Mouse (Mus musculus) CH12.LX (cell line): ENCODE measurements around the gene Prr5l. TPM values are rescaled to one million over a fixed set of nuclear protein-coding genes. Genes with fewer than 3 reads are reported as not detected.
A peak's percentile ranks its signal among the peaks of the same experiment; 100 is the strongest.

Experiments
- DNase-seq: peaks from one replicate; pipeline ENCODE4 v3.0.0-alpha.2; 2013; ENCODE audit errors: extremely low read depth
- H3K27ac ChIP-seq: 2 replicates; pipeline ENCODE4 v1.5.1; 2012; ENCODE audit warnings: low read depth, mild to moderate bottlenecking, control low read depth, moderate library complexity; ENCODE audit not compliant: insufficient read depth
- H3K27me3 ChIP-seq: replicated peaks from 2 replicates; pipeline ENCODE3; 2012; ENCODE audit warnings: inconsistent platforms
- H3K36me3 ChIP-seq, 2 experiments: replicated peaks in 1 of 2; 2 replicates each; pipeline versions ENCODE3 to v1.6.1; 2012; ENCODE audit warnings: inconsistent platforms in 1 of 2, low read length in 1 of 2, mild to moderate bottlenecking in 1 of 2, mixed read lengths in 1 of 2, moderate library complexity in 1 of 2; ENCODE audit not compliant: control insufficient read depth in 1 of 2, insufficient read depth in 1 of 2
- H3K4me1 ChIP-seq, 2 experiments: 2 replicates each; pipeline ENCODE4 v1.6.1; 2012; ENCODE audit warnings: inconsistent platforms in 1 of 2, moderate library complexity in 1 of 2; ENCODE audit not compliant: insufficient read depth in 2 of 2, control insufficient read depth in 1 of 2
- H3K4me2 ChIP-seq: 2 replicates; pipeline ENCODE4 v1.6.1; 2012; ENCODE audit warnings: low read depth, mild to moderate bottlenecking, control low read depth; ENCODE audit not compliant: poor library complexity, insufficient read depth, severe bottlenecking
- H3K4me3 ChIP-seq, 3 experiments: fragments of 150-350 bp in 1 of 3; sonication (generic) in 1 of 3; replicated peaks in 1 of 3; 2 replicates each; pipeline versions ENCODE3 to v1.5.1; 2011 to 2012; ENCODE audit warnings: low read depth in 2 of 3, low read length in 2 of 3, mild to moderate bottlenecking in 2 of 3, moderate library complexity in 2 of 3, control low read depth in 1 of 3, improper control_type of control experiment in 1 of 3, inconsistent platforms in 1 of 3, mixed read lengths in 1 of 3; ENCODE audit not compliant: poor library complexity in 1 of 3
- H3K79me2 ChIP-seq: replicated peaks from 2 replicates; pipeline ENCODE4 v1.6.1; 2012; ENCODE audit warnings: mild to moderate bottlenecking, moderate library complexity; ENCODE audit not compliant: control insufficient read depth, poor library complexity, insufficient read depth, severe bottlenecking; ENCODE audit errors: extremely low read depth
- H3K9ac ChIP-seq: 2 replicates; pipeline ENCODE4 v1.6.1; 2012; ENCODE audit warnings: low read depth, mild to moderate bottlenecking, control low read depth, moderate library complexity; ENCODE audit not compliant: insufficient read depth
- H3K9me3 ChIP-seq: replicated peaks from 2 replicates; pipeline ENCODE3; 2012; ENCODE audit warnings: low read length, inconsistent platforms, mixed read lengths
- BHLHE40 ChIP-seq: IDR thresholded peaks from 2 replicates; pipeline ENCODE4 v1.6.1; 2011; ENCODE audit warnings: mild to moderate bottlenecking, low read depth, low read length, improper control_type of control experiment
- CHD2 ChIP-seq: IDR thresholded peaks from 2 replicates; pipeline ENCODE4 v1.6.1; 2011; ENCODE audit warnings: low read length, improper control_type of control experiment
- CTCF ChIP-seq, 2 experiments: IDR thresholded peaks in 1 of 2; conservative IDR thresholded peaks in 1 of 2; 2 replicates each; pipeline ENCODE4 v1.5.1; 2011 to 2012; ENCODE audit warnings: low read depth in 2 of 2, low read length in 2 of 2, improper control_type of control experiment in 1 of 2, inconsistent platforms in 1 of 2, mild to moderate bottlenecking in 1 of 2, moderate library complexity in 1 of 2
- GABPA ChIP-seq: IDR thresholded peaks from 2 replicates; pipeline ENCODE4 v1.6.1; 2012; ENCODE audit warnings: low read depth, low read length, improper control_type of control experiment, inconsistent platforms; ENCODE audit not compliant: insufficient replicate concordance
- HCFC1 ChIP-seq: IDR thresholded peaks from 2 replicates; pipeline ENCODE4 v1.6.1; 2012; ENCODE audit warnings: low read depth, mild to moderate bottlenecking, inconsistent platforms, low read length, improper control_type of control experiment
- JUN ChIP-seq: IDR thresholded peaks from 2 replicates; pipeline ENCODE4 v1.6.1; 2011; ENCODE audit warnings: low read depth, mild to moderate bottlenecking, low read length, improper control_type of control experiment, moderate library complexity; ENCODE audit not compliant: insufficient read depth
- JUND ChIP-seq: conservative IDR thresholded peaks from 2 replicates; pipeline ENCODE4 v1.6.1; 2011; ENCODE audit warnings: low read depth, low read length, improper control_type of control experiment
- MAFK ChIP-seq: IDR thresholded peaks from 2 replicates; pipeline ENCODE4 v1.6.1; 2011; ENCODE audit warnings: low read length, improper control_type of control experiment; ENCODE audit not compliant: insufficient replicate concordance
- MAZ ChIP-seq: IDR thresholded peaks from 2 replicates; pipeline ENCODE4 v1.6.1; 2012; ENCODE audit warnings: low read depth, mild to moderate bottlenecking, inconsistent platforms, low read length, improper control_type of control experiment, moderate library complexity
- MXI1 ChIP-seq: IDR thresholded peaks from 2 replicates; pipeline ENCODE4 v1.6.1; 2011; ENCODE audit warnings: mild to moderate bottlenecking, low read depth, low read length, improper control_type of control experiment
- MYC ChIP-seq: IDR thresholded peaks from 2 replicates; pipeline ENCODE4 v1.6.1; 2011; ENCODE audit warnings: low read depth, mild to moderate bottlenecking, improper control_type of control experiment, low read length
- NELFE ChIP-seq: IDR thresholded peaks from 2 replicates; pipeline ENCODE4 v1.6.1; 2011; ENCODE audit warnings: low read depth, low read length, improper control_type of control experiment
- NRF1 ChIP-seq: IDR thresholded peaks from 2 replicates; pipeline ENCODE4 v1.6.1; 2014; ENCODE audit warnings: low read depth, mild to moderate bottlenecking, inconsistent platforms, low read length, improper control_type of control experiment, moderate library complexity
- PAX5 ChIP-seq: IDR thresholded peaks from 2 replicates; pipeline ENCODE4 v1.6.1; 2012; ENCODE audit warnings: low read length, inconsistent platforms, mixed read lengths
- POLR2A ChIP-seq: IDR thresholded peaks from 2 replicates; pipeline ENCODE4 v1.6.1; 2011; ENCODE audit warnings: low read depth, mild to moderate bottlenecking, improper control_type of control experiment, low read length
- SIN3A ChIP-seq: IDR thresholded peaks from 2 replicates; pipeline ENCODE4 v1.6.1; 2012; ENCODE audit warnings: low read length, improper control_type of control experiment, inconsistent platforms
- TCF12 ChIP-seq: IDR thresholded peaks from 2 replicates; pipeline ENCODE4 v1.6.1; 2014; ENCODE audit warnings: low read depth, mild to moderate bottlenecking, inconsistent platforms, low read length, improper control_type of control experiment
- UBTF ChIP-seq: IDR thresholded peaks from 2 replicates; pipeline ENCODE4 v1.6.1; 2012; ENCODE audit warnings: low read depth, mild to moderate bottlenecking, inconsistent platforms, low read length, improper control_type of control experiment, moderate library complexity
- USF2 ChIP-seq: conservative IDR thresholded peaks from 2 replicates; pipeline ENCODE4 v1.6.1; 2011; ENCODE audit warnings: low read depth, low read length, improper control_type of control experiment
- ZC3H11A ChIP-seq: IDR thresholded peaks from 2 replicates; pipeline ENCODE4 v1.6.1; 2012; ENCODE audit warnings: low read depth, mild to moderate bottlenecking, inconsistent platforms, low read length, improper control_type of control experiment
- ZKSCAN1 ChIP-seq: IDR thresholded peaks from 2 replicates; pipeline ENCODE4 v1.6.1; 2012; ENCODE audit warnings: low read depth, inconsistent platforms, low read length, improper control_type of control experiment, borderline replicate concordance
- ZMIZ1 ChIP-seq: IDR thresholded peaks from 2 replicates; pipeline ENCODE4 v1.6.1; 2012; ENCODE audit warnings: low read depth, mild to moderate bottlenecking, inconsistent platforms, low read length, improper control_type of control experiment
- ZNF384 ChIP-seq: IDR thresholded peaks from 2 replicates; pipeline ENCODE4 v1.6.1; 2012; ENCODE audit warnings: low read depth, low read length, improper control_type of control experiment, inconsistent platforms
- dilution Hi-C: fragments of 300-500 bp; cut with MboI; formaldehyde crosslinking; loops from 2 replicates; pipeline ENCODE4 v1.14.3; 2020; ENCODE audit warnings: low sequenced_read_pairs; ENCODE audit not compliant: extremely low pct_unique_long_range_greater_than_20kb, extremely low pct_ligation_motif_present
- in situ Hi-C: fragments of 300-500 bp; cut with MboI; formaldehyde crosslinking; loops from 3 replicates; pipeline ENCODE4 v1.14.3; 2019; ENCODE audit warnings: low sequenced_read_pairs, low pct_ligation_motif_present, low pct_unique_long_range_greater_than_20kb, mixed read lengths
- polyA plus RNA-seq: library from polyadenylated mRNA; unstranded; fragments of >175 nt; gene quantifications from 2 replicates; pipeline ENCODE4 v1.2.1, GENCODE M21; 2012; ENCODE audit warnings: low read depth; ENCODE audit not compliant: insufficient read length
- total RNA-seq, 2 experiments: library from RNA; depleted of rRNA; stranded (reverse); fragments of 300-350 nt in 1 of 2; fragments of >200 nt in 1 of 2; gene quantifications; 2 replicates each; pipeline ENCODE4 v1.2.3; 2012 to 2014

The Prr5l gene
- total and polyA plus RNA-seq, 3 experiments, result 0.21 to 0.93 TPM; not detected in 1

GRCm38 (mm10) chr2:101741653-101742052 is 141.2 kb downstream of the Prr5l start:
- H3K4me3 ChIP-seq, result no peak overlapping the region

DNA sequence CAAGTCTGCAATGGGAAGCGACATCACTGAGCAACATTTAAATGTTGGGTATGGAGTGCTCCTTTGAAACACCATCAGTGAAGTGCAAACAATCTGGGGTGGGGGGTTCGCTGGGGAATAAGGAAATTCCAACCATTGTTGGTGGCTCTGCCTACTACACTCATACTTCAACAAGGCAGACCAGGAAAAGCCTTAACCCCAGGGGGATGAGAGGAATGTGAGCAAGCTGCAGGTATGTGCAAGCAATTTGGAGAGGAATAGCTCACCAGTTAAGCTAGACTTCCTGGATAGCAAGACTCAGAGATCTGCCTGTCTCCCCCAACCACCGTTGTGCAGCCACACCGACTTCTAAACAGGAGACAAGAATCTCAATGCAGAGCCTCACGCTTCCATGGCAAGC is 142.9 kb downstream of the Prr5l start:
- dilution Hi-C loops, result no loop called here

More at GRCm38 (mm10) chr2:101741653-101742052, 141.2 kb downstream of the Prr5l start:
- dilution Hi-C loops, result no loop called here
- Histone ChIP-seq H3K9ac (no peak overlapping the region), H3K4me1 (no peaks in the 10 kb centered on the region), H3K4me2 (no peak overlapping the region), H3K9me3 (no peaks in the 10 kb centered on the region), H3K27me3 (peaks cover 8% of the 10 kb centered on the region), H3K79me2 (no peaks in the 10 kb centered on the region), H3K27ac (no peak overlapping the region), H3K36me3 (no peaks in the 10 kb centered on the region)
- DNase-seq, result no peak
- in situ Hi-C loops, result no loop called here
- TF ChIP-seq TCF12 (no peak), PAX5 (no peak), MYC (no peak)

GRCm38 (mm10) chr2:101733564-101733963 is 149.3 kb downstream of the Prr5l start:
- H3K36me3 ChIP-seq, result no peaks in the 10 kb centered on the region
- no peak overlapping the region for H3K4me3 ChIP-seq
- H3K4me2 ChIP-seq, result peak overlapping the region; percentile 87; the same call in 1 of the 2 replicates
- in situ Hi-C loops, result no loop called here
- no peaks in the 10 kb centered on the region for H3K79me2 ChIP-seq
- H3K9ac ChIP-seq, result no peak overlapping the region
- peaks cover 6% of the 10 kb centered on the region for H3K27me3 ChIP-seq
- no peak overlapping the region for H3K27ac ChIP-seq
- no peak for DNase-seq
- dilution Hi-C loops, result no loop called here
- H3K9me3 ChIP-seq, result no peaks in the 10 kb centered on the region
- TF ChIP-seq NRF1 (no peak), GABPA (no peak), POLR2A (no peak), NELFE (no peak), BHLHE40 (no peak), ZC3H11A (no peak), PAX5 (no peak), CHD2 (no peak), UBTF (no peak), MXI1 (no peak), JUND (no peak), MAFK (no peak), HCFC1 (no peak), JUN (no peak)
- H3K4me1 ChIP-seq, result peaks cover 9 to 28% of the 10 kb centered on the region in 2 experiments

More for the DNA sequence above, 142.9 kb downstream of the Prr5l start:
- Histone ChIP-seq H3K9ac (no peak overlapping the region), H3K4me1 (no peaks in the 10 kb centered on the region), H3K27me3 (peaks cover 6% of the 10 kb centered on the region), H3K4me3 (no peak overlapping the region), H3K36me3 (no peaks in the 10 kb centered on the region), H3K79me2 (no peaks in the 10 kb centered on the region), H3K27ac (no peak overlapping the region), H3K9me3 (no peaks in the 10 kb centered on the region), H3K4me2 (no peak overlapping the region)
- DNase-seq, result no peak
- TF ChIP-seq JUND, result no peak
- TF ChIP-seq NRF1, result no peak
- TF ChIP-seq GABPA, result no peak
- TF ChIP-seq ZMIZ1, result no peak
- no peak for TF ChIP-seq SIN3A
- no peak for TF ChIP-seq CHD2
- TF ChIP-seq MAZ, result no peak
- TF ChIP-seq BHLHE40, result no peak
- no peak for TF ChIP-seq USF2
- no peak for TF ChIP-seq ZNF384
- no peak for TF ChIP-seq CTCF (conservative IDR thresholded peaks at IDR 0.05 in 1 of 2, IDR thresholded peaks at IDR 0.05 in 1 of 2; ENCODE audit: low read depth in 2 of 2, low read length in 2 of 2)
- no peak for TF ChIP-seq ZKSCAN1
- in situ Hi-C loops, result no loop called here
